Mouse (Mus musculus) kidney, postnatal 36 days (tissue): ENCODE results near the gene Hist1h3h.

Experiments
- DNase-seq, 2 experiments: peaks; one replicate each; pipeline ENCODE4 v3.0.0; 2021 to 2022; ENCODE audit warnings: mixed read lengths in 2 of 2

The Hist1h3h gene

GRCm38 (mm10) chr13:21729544-21729943, 12.1 kb downstream of the Hist1h3h start:
- no peak for DNase-seq

DNA sequence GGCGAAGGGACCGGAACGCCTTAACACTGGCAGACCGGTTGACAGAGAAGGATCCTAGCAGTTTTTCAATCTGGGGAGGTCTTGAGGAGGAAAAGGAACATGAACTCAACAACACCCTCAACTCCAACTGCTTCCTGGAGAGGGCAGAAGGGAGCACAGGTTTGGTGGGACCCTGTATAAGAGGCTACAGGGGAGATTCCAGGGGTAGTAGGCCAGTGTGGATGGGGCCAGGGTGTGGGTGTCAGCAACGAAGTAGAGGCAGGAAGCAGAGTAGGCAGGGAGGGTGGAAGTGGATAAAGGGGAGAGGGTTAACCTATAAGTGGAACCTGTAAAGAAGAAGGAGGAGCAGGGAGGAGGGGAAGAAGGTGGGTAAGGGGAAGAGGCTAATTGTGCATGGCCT, 16.0 kb downstream of the Hist1h3h start:
- no peak for DNase-seq

DNA sequence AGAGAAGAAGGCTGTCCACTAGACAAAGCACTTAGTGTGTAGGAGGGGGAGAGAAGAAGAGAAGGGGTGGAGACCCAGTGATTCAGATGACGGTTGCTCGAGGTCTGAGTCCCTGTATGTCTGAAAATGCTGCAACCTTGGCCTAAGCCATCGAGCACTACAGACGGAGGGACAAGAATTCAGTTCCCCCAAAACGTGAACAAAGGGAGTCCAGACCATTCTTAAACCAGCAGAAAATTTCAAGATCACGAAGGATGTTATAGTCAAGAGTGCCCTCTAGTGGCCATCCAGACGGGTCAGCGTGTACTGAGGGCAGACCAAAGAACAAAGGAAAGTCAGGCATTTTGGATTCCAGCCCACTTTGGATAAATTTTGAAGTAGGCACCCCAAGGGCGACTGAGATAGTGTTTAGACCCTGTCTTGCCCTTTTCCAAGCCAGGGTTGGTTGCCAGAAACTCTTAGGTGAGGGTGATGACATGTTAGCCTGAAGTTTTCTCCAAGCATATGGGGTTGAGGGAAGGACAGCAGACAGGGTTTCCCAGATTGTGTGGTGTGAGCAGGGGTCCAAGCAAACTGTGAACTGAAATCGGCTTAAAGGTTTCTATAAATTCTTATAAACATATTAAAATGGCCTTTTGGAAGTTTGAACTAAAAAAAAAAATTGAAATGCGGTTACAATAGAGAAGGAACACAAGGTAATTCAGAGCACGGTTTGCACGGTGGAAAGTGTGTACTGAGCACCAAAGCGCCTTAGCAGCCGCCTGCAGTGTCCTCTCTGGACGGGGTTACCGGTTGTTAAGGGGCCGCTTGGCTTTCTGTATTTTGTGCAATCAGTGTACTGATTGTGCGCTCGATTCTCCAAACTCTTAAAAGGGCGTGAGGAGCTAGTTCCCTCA, 16.8 kb downstream of the Hist1h3h start:
- DNase-seq: peak; percentile 79 to 82

DNA sequence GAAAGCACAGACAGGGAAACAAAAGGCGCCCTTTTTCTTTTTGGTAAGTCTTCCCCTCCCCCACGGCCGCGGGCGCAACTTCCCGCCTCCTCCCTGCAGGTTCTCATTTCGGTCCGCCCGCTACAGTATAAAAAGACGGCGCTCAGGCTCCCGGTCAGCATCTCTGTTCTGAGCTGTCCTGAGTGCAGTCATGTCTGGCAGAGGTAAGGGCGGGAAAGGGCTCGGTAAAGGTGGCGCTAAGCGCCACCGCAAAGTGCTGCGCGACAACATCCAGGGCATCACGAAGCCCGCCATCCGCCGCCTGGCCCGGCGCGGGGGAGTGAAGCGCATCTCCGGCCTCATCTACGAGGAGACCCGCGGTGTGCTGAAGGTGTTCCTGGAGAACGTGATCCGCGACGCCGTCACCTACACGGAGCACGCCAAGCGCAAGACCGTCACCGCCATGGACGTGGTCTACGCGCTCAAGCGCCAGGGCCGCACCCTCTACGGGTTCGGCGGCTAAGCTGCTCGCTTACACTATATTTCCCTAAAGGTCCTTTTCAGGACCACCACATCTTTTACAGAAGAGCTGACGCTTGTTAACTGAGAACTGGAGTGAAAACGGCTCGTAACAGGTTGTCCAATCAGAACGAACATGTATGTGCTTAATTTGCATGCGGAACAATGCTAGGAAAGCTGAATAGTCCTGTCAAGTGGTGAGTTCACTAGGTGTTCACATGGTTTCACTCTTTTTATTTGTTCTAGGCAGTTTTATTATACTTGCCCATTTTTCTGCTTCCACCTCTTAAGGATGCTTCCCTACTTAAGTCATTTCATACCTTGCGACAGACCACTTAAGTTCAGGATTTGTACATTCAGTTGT, 17.7 kb downstream of the Hist1h3h start, which contains the start of gene Hist1h4j:
TSS of gene Hist1h4j (plus strand) at position 159 of the 862 bp plus-strand sequence.
- DNase-seq: peak; percentile 50 to 75

DNA sequence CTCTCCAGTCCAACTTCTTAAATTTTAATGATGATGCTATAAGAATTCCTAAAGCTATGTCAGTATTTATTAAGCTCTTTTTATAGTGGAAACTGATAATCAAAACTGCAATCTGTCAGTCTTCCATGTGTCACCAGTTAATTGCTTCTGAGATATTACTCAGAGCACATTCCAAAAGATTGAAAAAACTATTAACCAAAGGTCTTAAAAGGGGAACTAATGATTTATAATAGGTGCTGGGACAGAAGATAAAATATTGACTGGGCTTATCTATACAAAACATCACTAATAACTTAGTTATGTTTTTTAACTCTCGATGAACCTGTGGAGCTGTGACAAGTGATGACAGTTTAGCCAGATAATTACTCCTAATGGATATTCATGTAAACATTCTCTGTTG, 27.5 kb downstream of the Hist1h3h start:
- DNase-seq: no peak

DNA sequence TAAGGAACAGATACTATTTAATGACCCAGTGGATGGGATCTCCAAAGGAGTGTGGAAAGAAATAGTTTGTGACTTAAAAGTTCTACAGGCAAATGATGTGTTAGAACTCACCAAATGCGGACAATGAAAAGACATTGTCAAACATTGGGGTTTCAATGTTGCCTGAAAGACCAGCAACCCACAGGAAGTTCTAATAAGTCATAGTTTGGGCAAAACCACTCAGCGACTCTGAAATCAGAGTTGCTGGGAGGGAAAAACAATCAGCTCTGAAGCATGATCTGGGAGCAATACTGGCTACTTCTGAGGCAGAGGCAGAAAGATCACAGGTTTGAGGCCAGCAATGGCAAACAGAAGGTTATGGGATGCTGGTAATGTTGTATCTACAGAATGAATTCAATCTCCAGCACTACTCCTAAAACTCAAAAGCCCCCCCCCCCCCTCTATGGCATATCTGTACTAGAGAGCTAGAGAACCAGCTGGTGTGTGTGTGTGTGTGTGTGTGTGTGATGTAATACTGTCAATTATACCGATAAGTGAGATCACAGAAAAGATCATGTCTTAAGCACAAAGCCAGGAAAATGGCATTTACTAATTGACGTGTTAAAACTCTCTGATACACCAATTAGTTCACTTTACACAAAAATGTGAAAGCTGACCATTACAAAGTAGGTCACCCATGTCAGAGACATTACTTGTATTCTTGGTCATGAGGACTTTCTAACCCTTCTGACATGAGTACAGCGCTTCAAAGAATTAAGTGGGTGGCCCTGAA, 32.1 kb downstream of the Hist1h3h start:
- DNase-seq: no peak

GRCm38 (mm10) chr13:21750159-21751017, 32.9 kb downstream of the Hist1h3h start, which contains the start of gene Hist1h4k:
Gene Hist1h4k, minus strand, starts transcription at chr13:21750505.
- peak; percentile 84 to 90 for DNase-seq

DNA sequence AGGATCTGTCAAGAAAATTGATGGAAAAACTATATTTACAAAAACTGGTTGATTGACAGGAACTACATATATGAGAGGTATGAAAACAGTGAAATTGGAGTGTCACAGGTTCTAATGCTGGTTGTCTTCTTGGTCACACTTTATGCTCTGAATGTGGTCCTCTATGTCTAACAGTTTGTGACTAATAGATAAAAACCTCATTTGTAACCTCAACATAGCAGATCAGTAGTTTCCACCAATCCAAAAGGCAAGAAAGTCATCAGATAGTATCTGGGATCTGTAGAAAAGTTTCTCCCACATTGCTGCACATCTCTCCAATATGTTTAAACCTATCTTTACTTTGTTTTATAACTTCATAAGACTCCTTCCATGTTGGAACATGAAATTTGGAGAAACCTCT, 34.0 kb downstream of the Hist1h3h start:
- no peak for DNase-seq

GRCm38 (mm10) chr13:21751827-21752226, 34.4 kb downstream of the Hist1h3h start:
- no peak for DNase-seq

- no peak for DNase-seq
Observed at GRCm38 (mm10) chr13:21752356-21752755, 34.9 kb downstream of the Hist1h3h start.

- no peak for DNase-seq
Observed at GRCm38 (mm10) chr13:21753051-21753523, 35.6 kb downstream of the Hist1h3h start.

DNA sequence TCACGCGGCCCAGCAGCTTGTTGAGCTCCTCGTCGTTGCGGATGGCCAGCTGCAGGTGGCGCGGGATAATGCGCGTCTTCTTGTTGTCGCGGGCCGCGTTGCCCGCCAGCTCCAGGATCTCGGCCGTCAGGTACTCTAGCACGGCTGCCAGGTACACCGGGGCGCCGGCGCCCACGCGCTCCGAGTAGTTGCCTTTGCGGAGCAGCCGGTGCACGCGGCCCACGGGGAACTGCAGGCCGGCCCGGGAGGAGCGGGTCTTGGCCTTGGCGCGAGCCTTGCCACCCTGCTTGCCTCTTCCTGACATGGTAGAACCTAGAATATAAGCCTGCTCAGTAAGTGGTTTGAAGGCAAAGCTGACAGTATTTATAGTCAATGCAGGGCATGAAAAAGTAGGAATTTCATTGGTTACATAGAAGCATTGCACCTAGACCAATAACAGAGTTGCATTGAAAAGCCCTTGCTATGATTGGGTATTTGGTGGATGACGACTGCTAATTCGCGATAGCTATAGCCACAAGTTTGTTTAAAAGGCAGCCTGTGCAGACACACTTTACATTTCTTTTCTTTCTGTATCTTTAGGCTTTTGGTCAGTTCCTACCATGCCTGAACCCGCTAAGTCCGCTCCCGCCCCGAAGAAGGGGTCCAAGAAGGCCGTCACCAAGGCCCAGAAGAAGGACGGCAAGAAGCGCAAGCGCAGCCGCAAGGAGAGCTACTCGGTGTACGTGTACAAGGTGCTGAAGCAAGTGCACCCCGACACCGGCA, 36.2 kb downstream of the Hist1h3h start, which contains the start of the genes Hist1h2ak and Hist1h2bn:
TSS of gene Hist1h2ak (minus strand) at position 304 of the 762 bp plus-strand sequence.
TSS of gene Hist1h2bn (plus strand) at position 600 of the 762 bp plus-strand sequence.
- peak; percentile 47 to 83 for DNase-seq

GRCm38 (mm10) chr13:21754294-21755001, 37.0 kb downstream of the Hist1h3h start:
- peak in 1 of 2 experiments; percentile 48 for DNase-seq

DNA sequence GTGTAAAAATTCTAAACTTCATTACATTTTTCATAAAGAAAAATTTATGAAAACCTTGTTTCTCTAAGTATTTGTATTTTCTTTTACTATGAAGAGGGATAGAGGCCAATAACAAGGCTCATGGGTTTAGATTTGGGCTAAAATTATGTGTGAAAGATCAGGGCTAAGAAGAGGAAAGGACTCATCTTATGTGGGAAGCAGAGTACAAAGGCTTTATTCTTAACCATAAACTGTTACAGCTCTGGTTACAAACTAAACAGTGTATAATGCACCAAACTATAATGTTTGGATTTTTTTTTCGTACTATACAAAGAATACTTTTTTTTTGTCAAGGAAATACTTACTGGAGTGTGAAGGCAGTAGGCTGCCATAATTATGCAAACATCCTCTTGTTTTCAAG, 38.2 kb downstream of the Hist1h3h start:
- no peak for DNase-seq
